Mouse (Mus musculus): ENCODE results near the gene Tcl1b4.
"Not testable (repeated sequence)": the region's sequence is repeated elsewhere in the genome, so short reads cannot be mapped to it uniquely, and the experiment has no call there.

The Tcl1b4 gene

GRCm38 (mm10) chr12:105201657-105202056, at the start of gene Tcl1b4:
Gene Tcl1b4, plus strand, starts transcription at chr12:105201957.
- DNase-seq (ENCODE audit: low read depth, low spot score) = not testable (repeated sequence)

- DNase-seq (ENCODE audit: low read depth, low spot score) = peak; percentile 45
Measured at GRCm38 (mm10) chr12:105155286-105155685, 46.5 kb upstream of the Tcl1b4 start.

GRCm38 (mm10) chr12:105158842-105159241, 42.9 kb upstream of the Tcl1b4 start:
- no peak for DNase-seq (ENCODE audit: low read depth, low spot score)

- no peak for DNase-seq (ENCODE audit: low read depth, low spot score)
Measured at GRCm38 (mm10) chr12:105159390-105159789, 42.4 kb upstream of the Tcl1b4 start, which contains the start of gene Tcl1b1. Gene Tcl1b1, plus strand, starts transcription at chr12:105159690.

- no peak for DNase-seq (ENCODE audit: low read depth, low spot score)
Measured at GRCm38 (mm10) chr12:105166734-105167133, 35.0 kb upstream of the Tcl1b4 start.

GRCm38 (mm10) chr12:105173366-105173765, 28.4 kb upstream of the Tcl1b4 start:
- no peak for DNase-seq (ENCODE audit: low read depth, low spot score)

GRCm38 (mm10) chr12:105174318-105174717, 27.4 kb upstream of the Tcl1b4 start:
- DNase-seq (ENCODE audit: low read depth, low spot score) = peak; percentile 1

GRCm38 (mm10) chr12:105176044-105176443, 25.7 kb upstream of the Tcl1b4 start, which contains the start of gene Tcl1b5:
Gene Tcl1b5, plus strand, starts transcription at chr12:105176344.
- DNase-seq (ENCODE audit: low read depth, low spot score) = not testable (repeated sequence)

- DNase-seq (ENCODE audit: low read depth, low spot score) = not testable (repeated sequence)
Measured at GRCm38 (mm10) chr12:105181040-105181644, 20.6 kb upstream of the Tcl1b4 start.

- DNase-seq (ENCODE audit: low read depth, low spot score) = not testable (repeated sequence)
Measured at GRCm38 (mm10) chr12:105188980-105189379, 12.8 kb upstream of the Tcl1b4 start.

- not testable (repeated sequence) for DNase-seq (ENCODE audit: low read depth, low spot score)
Measured at GRCm38 (mm10) chr12:105190743-105191142, 11.0 kb upstream of the Tcl1b4 start, which contains the start of gene Tcl1b3. Gene Tcl1b3, plus strand, starts transcription at chr12:105191043.

GRCm38 (mm10) chr12:105199684-105200497, 1.9 kb upstream of the Tcl1b4 start:
- not testable (repeated sequence) for DNase-seq (ENCODE audit: low read depth, low spot score)

GRCm38 (mm10) chr12:105207071-105207470, 5.3 kb downstream of the Tcl1b4 start:
- DNase-seq (ENCODE audit: low read depth, low spot score) = no peak

GRCm38 (mm10) chr12:105208441-105208840, 6.7 kb downstream of the Tcl1b4 start:
- DNase-seq (ENCODE audit: low read depth, low spot score) = no peak

GRCm38 (mm10) chr12:105209231-105209630, 7.5 kb downstream of the Tcl1b4 start:
- DNase-seq (ENCODE audit: low read depth, low spot score) = no peak

GRCm38 (mm10) chr12:105217101-105217760, 15.5 kb downstream of the Tcl1b4 start:
- no peak for DNase-seq (ENCODE audit: low read depth, low spot score)

GRCm38 (mm10) chr12:105222601-105223319, 21.0 kb downstream of the Tcl1b4 start, which contains the start of gene Tcl1:
Gene Tcl1, minus strand, starts transcription at chr12:105222793.
- no peak for DNase-seq (ENCODE audit: low read depth, low spot score)

GRCm38 (mm10) chr12:105224621-105225320, 23.0 kb downstream of the Tcl1b4 start:
- DNase-seq (ENCODE audit: low read depth, low spot score) = no peak

- no peak for DNase-seq (ENCODE audit: low read depth, low spot score)
Measured at GRCm38 (mm10) chr12:105234362-105234761, 32.6 kb downstream of the Tcl1b4 start.

GRCm38 (mm10) chr12:105235091-105235490, 33.3 kb downstream of the Tcl1b4 start:
- no peak for DNase-seq (ENCODE audit: low read depth, low spot score)

- DNase-seq (ENCODE audit: low read depth, low spot score) = peak; percentile 29
Measured at GRCm38 (mm10) chr12:105239060-105239459, 37.3 kb downstream of the Tcl1b4 start.
